Mouse (Mus musculus): ENCODE measurements around the gene Senp5.

- TF ChIP-seq EP300 (IDR thresholded peaks at IDR 0.05; ENCODE audit: insufficient read depth, low read depth, low read length) (no peak), CTCF (IDR thresholded peaks at IDR 0.05; ENCODE audit: low read depth, low read length) (no peak)
Observed at GRCm38 (mm10) chr16:31947901-31948316, 55.2 kb downstream of the Senp5 start.

Data from ES-Bruce4 (cell line).